Mouse (Mus musculus): Measurements from ENCODE around the gene Cnpy3. TPM values are rescaled to one million over a fixed set of nuclear protein-coding genes. Genes with fewer than 3 reads are reported as not detected.
"Not testable (repeated sequence)": the region's sequence is repeated elsewhere in the genome, so short reads cannot be mapped to it uniquely, and the experiment has no call there.

Cnpy3 gene
- 67.7 and 67.8 TPM in 2 replicates for polyA plus RNA-seq (2015; fragmentation: Nextera tagmentation; extraction: Ambion mirVana)

- H3K27me3 ChIP-seq (ENCODE audit: control insufficient read depth, insufficient read depth, low read depth, low read length): no peaks in the 10 kb centered on the region
- no peaks in the 10 kb centered on the region for H3K36me3 ChIP-seq (ENCODE audit: control insufficient read depth, insufficient read depth, low read length)
- H3K4me2 ChIP-seq (ENCODE audit: low read length): peak within 1 kb of the TSS; percentile 89
- H3K9me3 ChIP-seq (replicated peaks; ENCODE audit: control insufficient read depth, low read length, poor library complexity, severe bottlenecking): no peaks in the 10 kb centered on the region
- peak within 1 kb of the TSS; percentile 91 for H3K27ac ChIP-seq (ENCODE audit: low read length)
- peak within 1 kb of the TSS; percentile 86 for H3K4me3 ChIP-seq (ENCODE audit: low read depth, low read length)
- peaks cover 17% of the 10 kb centered on the region for H3K4me1 ChIP-seq (ENCODE audit: control insufficient read depth, insufficient read depth, low read length)
- H3K9ac ChIP-seq (ENCODE audit: low read depth, low read length): peak within 1 kb of the TSS; percentile 85
- under 1% methylated on average over 55 of the region's 58 CpGs for WGBS
- ATAC-seq: peak; percentile 99
Observed at GRCm38 (mm10) chr17:46751794-46752556, at the start of gene Cnpy3. Gene Cnpy3, minus strand, starts transcription at chr17:46752214.

- H3K27me3 ChIP-seq (ENCODE audit: control insufficient read depth, insufficient read depth, low read depth, low read length): no peaks in the 10 kb centered on the region
- H3K4me2 ChIP-seq (ENCODE audit: low read length): no peak overlapping the region
- no peaks in the 10 kb centered on the region for H3K4me1 ChIP-seq (ENCODE audit: control insufficient read depth, insufficient read depth, low read length)
- WGBS: 89% methylated on average over 6 of the region's 6 CpGs
- H3K27ac ChIP-seq (ENCODE audit: low read length): no peak overlapping the region
- no peak overlapping the region for H3K4me3 ChIP-seq (ENCODE audit: low read depth, low read length)
- peaks cover 26% of the 10 kb centered on the region for H3K36me3 ChIP-seq (ENCODE audit: control insufficient read depth, insufficient read depth, low read length)
- no peak for ATAC-seq
- no peak overlapping the region for H3K9ac ChIP-seq (ENCODE audit: low read depth, low read length)
- no peaks in the 10 kb centered on the region for H3K9me3 ChIP-seq (replicated peaks; ENCODE audit: control insufficient read depth, low read length, poor library complexity, severe bottlenecking)
Observed at GRCm38 (mm10) chr17:46801761-46802160, 49.7 kb upstream of the Cnpy3 start.

- H3K9ac ChIP-seq (ENCODE audit: low read depth, low read length): no peak overlapping the region
- no peak overlapping the region for H3K27ac ChIP-seq (ENCODE audit: low read length)
- WGBS: 72% methylated on average over 10 of the region's 10 CpGs
- H3K27me3 ChIP-seq (ENCODE audit: control insufficient read depth, insufficient read depth, low read depth, low read length): no peaks in the 10 kb centered on the region
- no peak for ATAC-seq
- H3K4me3 ChIP-seq (ENCODE audit: low read depth, low read length): no peak overlapping the region
- peaks cover 18% of the 10 kb centered on the region for H3K36me3 ChIP-seq (ENCODE audit: control insufficient read depth, insufficient read depth, low read length)
- H3K4me2 ChIP-seq (ENCODE audit: low read length): no peak overlapping the region
- H3K9me3 ChIP-seq (replicated peaks; ENCODE audit: control insufficient read depth, low read length, poor library complexity, severe bottlenecking): no peaks in the 10 kb centered on the region
- no peaks in the 10 kb centered on the region for H3K4me1 ChIP-seq (ENCODE audit: control insufficient read depth, insufficient read depth, low read length)
Observed at GRCm38 (mm10) chr17:46799680-46800079, 47.7 kb upstream of the Cnpy3 start.

- 29% methylated on average over 4 of the region's 8 CpGs for WGBS
- ATAC-seq: no peak
Observed at GRCm38 (mm10) chr17:46797386-46797785, 45.4 kb upstream of the Cnpy3 start.

GRCm38 (mm10) chr17:46796743-46797142, 44.7 kb upstream of the Cnpy3 start:
- H3K4me1 ChIP-seq (ENCODE audit: control insufficient read depth, insufficient read depth, low read length): no peaks in the 10 kb centered on the region
- no peak for ATAC-seq
- WGBS: 89% methylated on average over 4 of the region's 4 CpGs
- peaks cover 18% of the 10 kb centered on the region for H3K36me3 ChIP-seq (ENCODE audit: control insufficient read depth, insufficient read depth, low read length)
- no peak overlapping the region for H3K4me2 ChIP-seq (ENCODE audit: low read length)
- no peak overlapping the region for H3K4me3 ChIP-seq (ENCODE audit: low read depth, low read length)
- H3K9ac ChIP-seq (ENCODE audit: low read depth, low read length): no peak overlapping the region
- no peaks in the 10 kb centered on the region for H3K27me3 ChIP-seq (ENCODE audit: control insufficient read depth, insufficient read depth, low read depth, low read length)
- H3K27ac ChIP-seq (ENCODE audit: low read length): no peak overlapping the region
- H3K9me3 ChIP-seq (replicated peaks; ENCODE audit: control insufficient read depth, low read length, poor library complexity, severe bottlenecking): 0 out of 2 replicates have a peak, but pooled peaks cover 3% of the 10 kb centered on the region

More at GRCm38 (mm10) chr17:46797386-46797785, 45.4 kb upstream of the Cnpy3 start:
- Histone ChIP-seq H3K36me3 (ENCODE audit: control insufficient read depth, insufficient read depth, low read length) (peaks cover 18% of the 10 kb centered on the region), H3K4me1 (ENCODE audit: control insufficient read depth, insufficient read depth, low read length) (no peaks in the 10 kb centered on the region), H3K4me3 (ENCODE audit: low read depth, low read length) (no peak overlapping the region), H3K4me2 (ENCODE audit: low read length) (no peak overlapping the region), H3K27me3 (ENCODE audit: control insufficient read depth, insufficient read depth, low read depth, low read length) (no peaks in the 10 kb centered on the region), H3K27ac (ENCODE audit: low read length) (no peak overlapping the region), H3K9me3 (replicated peaks; ENCODE audit: control insufficient read depth, low read length, poor library complexity, severe bottlenecking) (no peaks in the 10 kb centered on the region), H3K9ac (ENCODE audit: low read depth, low read length) (no peak overlapping the region)

GRCm38 (mm10) chr17:46792963-46793362, 40.9 kb upstream of the Cnpy3 start:
- Histone ChIP-seq H3K27ac (ENCODE audit: low read length) (no peak overlapping the region), H3K27me3 (ENCODE audit: control insufficient read depth, insufficient read depth, low read depth, low read length) (no peaks in the 10 kb centered on the region), H3K9ac (ENCODE audit: low read depth, low read length) (no peak overlapping the region), H3K36me3 (ENCODE audit: control insufficient read depth, insufficient read depth, low read length) (no peaks in the 10 kb centered on the region), H3K4me2 (ENCODE audit: low read length) (no peak overlapping the region), H3K9me3 (replicated peaks; ENCODE audit: control insufficient read depth, low read length, poor library complexity, severe bottlenecking) (0 out of 2 replicates have a peak, but pooled peaks cover 3% of the 10 kb centered on the region), H3K4me1 (ENCODE audit: control insufficient read depth, insufficient read depth, low read length) (no peaks in the 10 kb centered on the region), H3K4me3 (ENCODE audit: low read depth, low read length) (no peak overlapping the region)
- WGBS: 90% methylated on average over 2 of the region's 2 CpGs
- no peak for ATAC-seq

GRCm38 (mm10) chr17:46787974-46788373, 36.0 kb upstream of the Cnpy3 start:
- not testable (repeated sequence) for H3K4me1 ChIP-seq (ENCODE audit: control insufficient read depth, insufficient read depth, low read length); H3K9me3 ChIP-seq (replicated peaks; ENCODE audit: control insufficient read depth, low read length, poor library complexity, severe bottlenecking); H3K27me3 ChIP-seq (ENCODE audit: control insufficient read depth, insufficient read depth, low read depth, low read length); H3K36me3 ChIP-seq (ENCODE audit: control insufficient read depth, insufficient read depth, low read length); H3K27ac ChIP-seq (ENCODE audit: low read length); ATAC-seq; H3K9ac ChIP-seq (ENCODE audit: low read depth, low read length); H3K4me2 ChIP-seq (ENCODE audit: low read length); H3K4me3 ChIP-seq (ENCODE audit: low read depth, low read length)
- WGBS: 53% methylated on average over 2 of the region's 2 CpGs

- no peaks in the 10 kb centered on the region for H3K27me3 ChIP-seq (ENCODE audit: control insufficient read depth, insufficient read depth, low read depth, low read length)
- no peak overlapping the region for H3K4me2 ChIP-seq (ENCODE audit: low read length)
- no peak for ATAC-seq
- H3K27ac ChIP-seq (ENCODE audit: low read length): no peak overlapping the region
- H3K36me3 ChIP-seq (ENCODE audit: control insufficient read depth, insufficient read depth, low read length): no peaks in the 10 kb centered on the region
- H3K9me3 ChIP-seq (replicated peaks; ENCODE audit: control insufficient read depth, low read length, poor library complexity, severe bottlenecking): 0 out of 2 replicates have a peak, but pooled peaks cover 2% of the 10 kb centered on the region
- WGBS: 92% methylated on average over 5 of the region's 5 CpGs
- H3K4me3 ChIP-seq (ENCODE audit: low read depth, low read length): no peak overlapping the region
- H3K9ac ChIP-seq (ENCODE audit: low read depth, low read length): no peak overlapping the region
- H3K4me1 ChIP-seq (ENCODE audit: control insufficient read depth, insufficient read depth, low read length): no peaks in the 10 kb centered on the region
Observed at GRCm38 (mm10) chr17:46786952-46787351, 34.9 kb upstream of the Cnpy3 start.

GRCm38 (mm10) chr17:46783222-46783565, 31.2 kb upstream of the Cnpy3 start:
- 79% methylated on average over 2 of the region's 2 CpGs for WGBS
- no peak overlapping the region for H3K9ac ChIP-seq (ENCODE audit: low read depth, low read length)
- H3K36me3 ChIP-seq (ENCODE audit: control insufficient read depth, insufficient read depth, low read length): peaks cover 19% of the 10 kb centered on the region
- H3K4me1 ChIP-seq (ENCODE audit: control insufficient read depth, insufficient read depth, low read length): peaks cover 7% of the 10 kb centered on the region
- H3K9me3 ChIP-seq (replicated peaks; ENCODE audit: control insufficient read depth, low read length, poor library complexity, severe bottlenecking): no peaks in the 10 kb centered on the region
- H3K27ac ChIP-seq (ENCODE audit: low read length): no peak overlapping the region
- ATAC-seq: peak; percentile 26
- H3K4me3 ChIP-seq (ENCODE audit: low read depth, low read length): peak overlapping the region; percentile 69
- peak overlapping the region; percentile 52 for H3K4me2 ChIP-seq (ENCODE audit: low read length)
- no peaks in the 10 kb centered on the region for H3K27me3 ChIP-seq (ENCODE audit: control insufficient read depth, insufficient read depth, low read depth, low read length)
